Mouse (Mus musculus): ENCODE measurements around the gene Slc12a4. TPM values are rescaled to one million over a fixed set of nuclear protein-coding genes. Genes with fewer than 3 reads are reported as not detected.
"Not testable (repeated sequence)": the region's sequence is repeated elsewhere in the genome, so short reads cannot be mapped to it uniquely, and the experiment has no call there.

Slc12a4 gene
- polyA plus RNA-seq, 1 experiment: 23.6 TPM

- TF ChIP-seq CTCF (IDR thresholded peaks at IDR 0.05; ENCODE audit: extremely low read depth, insufficient read depth, low read length): no peak
- TF ChIP-seq POLR2A (IDR thresholded peaks at IDR 0.05; ENCODE audit: extremely low read depth, insufficient read depth, low read length): no peak
- no peak overlapping the region for H3K4me3 ChIP-seq (ENCODE audit: insufficient read depth, low read length)
- H3K4me1 ChIP-seq (ENCODE audit: control insufficient read depth, insufficient read depth, low read length): no peaks in the 10 kb centered on the region
- H3K27ac ChIP-seq (ENCODE audit: insufficient read depth, low read length): no peak overlapping the region
Measured at GRCm38 (mm10) chr8:106001908-106002307, 36.0 kb upstream of the Slc12a4 start.

- H3K27ac ChIP-seq (ENCODE audit: insufficient read depth, low read length): no peak overlapping the region
- H3K4me1 ChIP-seq (ENCODE audit: control insufficient read depth, insufficient read depth, low read length): no peaks in the 10 kb centered on the region
- H3K4me3 ChIP-seq (ENCODE audit: insufficient read depth, low read length): no peak overlapping the region
- TF ChIP-seq POLR2A (IDR thresholded peaks at IDR 0.05; ENCODE audit: extremely low read depth, insufficient read depth, low read length) (no peak), CTCF (IDR thresholded peaks at IDR 0.05; ENCODE audit: extremely low read depth, insufficient read depth, low read length) (no peak)
Measured at GRCm38 (mm10) chr8:105998971-105999370, 33.1 kb upstream of the Slc12a4 start.

GRCm38 (mm10) chr8:105996359-105996758 is 30.5 kb upstream of the Slc12a4 start:
- H3K27ac ChIP-seq (ENCODE audit: insufficient read depth, low read length): no peak overlapping the region
- H3K4me1 ChIP-seq (ENCODE audit: control insufficient read depth, insufficient read depth, low read length): no peaks in the 10 kb centered on the region
- TF ChIP-seq CTCF (IDR thresholded peaks at IDR 0.05; ENCODE audit: extremely low read depth, insufficient read depth, low read length) (no peak), POLR2A (IDR thresholded peaks at IDR 0.05; ENCODE audit: extremely low read depth, insufficient read depth, low read length) (no peak)
- H3K4me3 ChIP-seq (ENCODE audit: insufficient read depth, low read length): no peak overlapping the region

- Histone ChIP-seq H3K4me3 (ENCODE audit: insufficient read depth, low read length) (no peak overlapping the region), H3K27ac (ENCODE audit: insufficient read depth, low read length) (no peak overlapping the region), H3K4me1 (ENCODE audit: control insufficient read depth, insufficient read depth, low read length) (no peaks in the 10 kb centered on the region)
- TF ChIP-seq CTCF (IDR thresholded peaks at IDR 0.05; ENCODE audit: extremely low read depth, insufficient read depth, low read length) (no peak), POLR2A (IDR thresholded peaks at IDR 0.05; ENCODE audit: extremely low read depth, insufficient read depth, low read length) (no peak)
Measured at GRCm38 (mm10) chr8:105993226-105993625, 27.3 kb upstream of the Slc12a4 start.

- TF ChIP-seq CTCF (IDR thresholded peaks at IDR 0.05; ENCODE audit: extremely low read depth, insufficient read depth, low read length): no peak
- TF ChIP-seq POLR2A (IDR thresholded peaks at IDR 0.05; ENCODE audit: extremely low read depth, insufficient read depth, low read length): no peak
- Histone ChIP-seq H3K4me1 (ENCODE audit: control insufficient read depth, insufficient read depth, low read length) (no peaks in the 10 kb centered on the region), H3K4me3 (ENCODE audit: insufficient read depth, low read length) (no peak overlapping the region), H3K27ac (ENCODE audit: insufficient read depth, low read length) (no peak overlapping the region)
Measured at GRCm38 (mm10) chr8:105992499-105992898, 26.6 kb upstream of the Slc12a4 start.

GRCm38 (mm10) chr8:105991546-105991945 is 25.6 kb upstream of the Slc12a4 start:
- H3K4me3 ChIP-seq (ENCODE audit: insufficient read depth, low read length): no peak overlapping the region
- H3K4me1 ChIP-seq (ENCODE audit: control insufficient read depth, insufficient read depth, low read length): no peaks in the 10 kb centered on the region
- no peak overlapping the region for H3K27ac ChIP-seq (ENCODE audit: insufficient read depth, low read length)
- TF ChIP-seq POLR2A (IDR thresholded peaks at IDR 0.05; ENCODE audit: extremely low read depth, insufficient read depth, low read length) (no peak), CTCF (IDR thresholded peaks at IDR 0.05; ENCODE audit: extremely low read depth, insufficient read depth, low read length) (no peak)

GRCm38 (mm10) chr8:105990856-105991387 is 25.0 kb upstream of the Slc12a4 start, which contains the start of gene Dus2:
Gene Dus2, plus strand, starts transcription at chr8:105991337.
- Histone ChIP-seq H3K4me3 (ENCODE audit: insufficient read depth, low read length) (no peak within 1 kb of the TSS), H3K4me1 (ENCODE audit: control insufficient read depth, insufficient read depth, low read length) (no peaks in the 10 kb centered on the region), H3K27ac (ENCODE audit: insufficient read depth, low read length) (no peak within 1 kb of the TSS)
- TF ChIP-seq CTCF (IDR thresholded peaks at IDR 0.05; ENCODE audit: extremely low read depth, insufficient read depth, low read length) (peak; percentile 89), POLR2A (IDR thresholded peaks at IDR 0.05; ENCODE audit: extremely low read depth, insufficient read depth, low read length) (no peak)

GRCm38 (mm10) chr8:105988546-105988945 is 22.6 kb upstream of the Slc12a4 start:
- H3K4me3 ChIP-seq (ENCODE audit: insufficient read depth, low read length): no peak overlapping the region
- TF ChIP-seq POLR2A (IDR thresholded peaks at IDR 0.05; ENCODE audit: extremely low read depth, insufficient read depth, low read length): no peak
- no peak for TF ChIP-seq CTCF (IDR thresholded peaks at IDR 0.05; ENCODE audit: extremely low read depth, insufficient read depth, low read length)
- H3K4me1 ChIP-seq (ENCODE audit: control insufficient read depth, insufficient read depth, low read length): no peaks in the 10 kb centered on the region
- no peak overlapping the region for H3K27ac ChIP-seq (ENCODE audit: insufficient read depth, low read length)

GRCm38 (mm10) chr8:105983406-105983805 is 17.5 kb upstream of the Slc12a4 start:
- H3K4me1 ChIP-seq (ENCODE audit: control insufficient read depth, insufficient read depth, low read length); H3K4me3 ChIP-seq (ENCODE audit: insufficient read depth, low read length); H3K27ac ChIP-seq (ENCODE audit: insufficient read depth, low read length): not testable (repeated sequence)

- Histone ChIP-seq H3K4me3 (ENCODE audit: insufficient read depth, low read length) (no peak overlapping the region), H3K27ac (ENCODE audit: insufficient read depth, low read length) (no peak overlapping the region), H3K4me1 (ENCODE audit: control insufficient read depth, insufficient read depth, low read length) (no peaks in the 10 kb centered on the region)
- no peak for TF ChIP-seq POLR2A (IDR thresholded peaks at IDR 0.05; ENCODE audit: extremely low read depth, insufficient read depth, low read length)
- no peak for TF ChIP-seq CTCF (IDR thresholded peaks at IDR 0.05; ENCODE audit: extremely low read depth, insufficient read depth, low read length)
Measured at GRCm38 (mm10) chr8:105981146-105981545, 15.2 kb upstream of the Slc12a4 start.

Data from cortical plate, adult 2 months (tissue).